Mouse (Mus musculus): ENCODE data around the gene Sypl.
"Not testable (repeated sequence)": the region's sequence is repeated elsewhere in the genome, so short reads cannot be mapped to it uniquely, and the experiment has no call there.

Sypl gene

DNA sequence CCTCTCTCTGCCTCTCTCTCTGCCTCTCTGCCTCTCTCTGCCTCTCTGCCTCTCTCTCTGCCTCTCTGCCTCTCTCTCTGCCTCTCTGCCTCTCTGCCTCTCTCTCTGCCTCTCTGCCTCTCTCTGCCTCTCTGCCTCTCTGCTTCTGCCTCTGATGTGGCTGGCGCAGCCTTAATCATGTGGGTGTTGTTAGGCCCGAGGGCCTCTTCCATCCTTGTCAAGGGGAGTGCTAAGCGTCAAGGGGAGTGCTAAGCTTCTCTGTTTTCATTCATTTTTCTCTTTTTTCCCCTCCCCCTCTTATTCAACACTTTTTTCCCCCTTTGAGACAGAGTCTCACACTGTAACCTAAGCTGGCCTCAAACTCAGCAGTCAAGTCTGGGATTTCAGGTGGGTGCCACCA lies 46.1 kb downstream of the Sypl start:
- in situ Hi-C loops (cut with MboI, MseI), result not testable (repeated sequence)

- in situ Hi-C loops (cut with MboI, MseI), result no loop called here
These were observed 46.7 kb downstream of the Sypl start for GRCm38 (mm10) chr12:33000402-33000801.

DNA sequence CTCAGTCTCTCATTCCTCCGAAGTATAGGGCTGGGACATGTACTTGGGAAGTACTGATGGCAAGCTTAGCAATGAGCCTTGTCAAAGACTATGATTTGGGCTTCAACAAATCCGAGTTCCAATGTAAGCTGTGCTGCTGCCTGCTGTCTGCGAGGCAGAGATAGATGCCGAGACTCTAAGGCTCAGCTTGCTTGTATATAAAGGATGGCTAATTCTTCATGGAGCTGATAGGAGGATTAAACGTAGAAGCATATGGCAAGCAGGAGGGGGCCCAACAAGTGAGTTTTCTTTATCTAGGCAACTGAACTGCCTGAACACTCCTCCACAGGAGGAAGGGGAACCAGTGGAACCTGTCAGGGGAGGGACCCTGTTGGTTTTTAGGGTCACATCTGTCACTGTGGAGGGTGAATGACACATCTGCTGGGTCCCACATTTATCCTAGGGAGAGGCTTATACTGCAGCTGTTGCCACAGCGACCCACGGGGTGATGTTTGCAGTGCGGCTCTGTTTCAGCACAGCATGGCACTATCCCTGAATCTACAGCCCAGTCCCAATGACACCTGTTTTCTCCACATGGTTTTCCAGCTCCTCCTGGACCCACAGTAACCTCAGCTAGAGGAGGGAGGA lies 49.8 kb downstream of the Sypl start:
- in situ Hi-C loops (cut with MboI, MseI), result no loop called here

GRCm38 (mm10) chr12:33005858-33006257 lies 52.2 kb downstream of the Sypl start:
- in situ Hi-C loops (cut with MboI, MseI), result loop anchor here in 1 of 2 experiments (5.0 kb wide), 1 partner anchor 64 kb away; no protein-coding TSS in a partner anchor

DNA sequence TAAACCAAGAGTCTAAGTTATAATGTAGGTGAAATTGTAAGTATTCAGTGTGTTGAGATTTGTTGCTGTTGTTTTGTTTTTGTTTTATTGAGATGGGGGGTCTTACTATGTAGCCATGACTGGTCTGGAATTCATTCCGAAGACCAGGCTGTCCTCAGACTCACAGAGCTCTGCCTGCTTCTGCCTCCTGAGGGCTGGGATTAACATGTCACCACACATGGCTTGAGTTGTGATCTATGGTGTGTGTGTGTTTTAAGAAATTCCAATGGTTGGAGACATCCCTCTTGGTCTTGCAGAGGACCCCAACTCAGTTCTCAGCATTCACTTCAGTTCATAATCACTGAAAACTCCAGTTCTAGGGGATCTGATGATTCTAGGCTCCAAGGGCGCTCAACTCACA lies 53.5 kb downstream of the Sypl start:
- in situ Hi-C loops (cut with MboI, MseI), result loop anchor here in 1 of 2 experiments (5.0 kb wide), 1 partner anchor 65 kb away; no protein-coding TSS in a partner anchor

GRCm38 (mm10) chr12:33008305-33009110 lies 54.8 kb downstream of the Sypl start:
- in situ Hi-C loops (cut with MboI, MseI), result loop anchor here in 1 of 2 experiments (5.0 kb wide), 1 partner anchor 66 kb away; no protein-coding TSS in a partner anchor

DNA sequence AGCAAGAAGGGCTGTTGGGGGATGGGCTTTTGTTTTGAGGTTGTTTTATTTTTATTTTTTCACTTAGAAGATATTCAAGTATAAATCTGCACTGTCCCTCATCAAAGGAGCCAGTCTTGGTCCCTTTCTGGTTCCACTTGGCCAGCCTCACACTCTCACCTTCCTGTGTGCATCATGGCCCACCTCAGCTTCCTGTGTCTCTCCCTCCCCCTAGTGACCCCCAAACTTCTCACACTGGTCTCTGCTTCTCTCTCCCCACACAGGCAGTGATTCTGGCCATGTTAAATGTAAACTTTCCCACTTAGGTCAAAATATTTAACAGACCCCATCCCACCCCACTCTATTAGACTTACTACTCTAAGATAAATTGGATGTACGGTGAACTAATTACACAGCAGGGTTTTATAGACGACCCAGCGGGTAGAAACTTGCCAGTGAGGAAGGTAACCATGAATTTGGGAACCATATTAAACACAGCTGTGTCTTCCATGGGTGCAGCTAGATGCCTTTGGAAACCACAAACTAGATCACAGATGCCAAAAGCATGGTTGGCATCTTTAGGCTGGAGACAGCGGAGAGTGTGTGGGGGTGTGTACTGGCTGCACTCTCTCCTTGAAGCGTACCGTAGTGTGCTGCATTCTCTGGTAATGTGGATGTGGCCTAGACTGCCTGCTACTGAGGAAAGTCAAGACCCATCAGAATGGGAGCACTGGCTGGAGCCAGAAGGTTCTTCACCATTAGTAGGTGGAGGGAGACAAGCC lies 55.7 kb downstream of the Sypl start:
- in situ Hi-C loops (cut with MboI, MseI), result loop anchor here in 1 of 2 experiments (5.0 kb wide), 1 partner anchor 67 kb away; no protein-coding TSS in a partner anchor

DNA sequence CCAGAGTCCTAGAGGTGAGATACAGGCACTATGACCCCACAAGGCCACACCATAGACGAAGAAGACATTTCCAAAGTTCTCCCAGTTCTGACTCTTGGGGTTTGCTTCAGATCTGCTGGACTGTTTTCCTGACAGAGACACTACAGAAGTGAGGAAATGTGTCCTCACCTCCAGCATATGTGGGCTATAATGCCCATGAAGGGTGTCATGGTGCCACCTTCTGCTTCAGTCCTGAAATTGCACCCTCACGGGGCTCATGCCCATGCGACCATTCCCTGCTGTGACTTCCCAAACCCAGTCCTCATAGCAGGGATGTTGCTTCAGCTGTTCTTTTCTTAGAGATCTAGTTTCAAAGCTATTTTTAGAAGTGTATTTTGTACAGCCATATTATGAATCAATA lies 56.3 kb downstream of the Sypl start:
- in situ Hi-C loops (cut with MboI, MseI), result loop anchor here (5.0 to 10.0 kb wide), 2 partner anchors 88 to 365 kb away; no protein-coding TSS in a partner anchor

GRCm38 (mm10) chr12:33014050-33014796 lies 60.5 kb downstream of the Sypl start:
- in situ Hi-C loops (cut with MboI, MseI), result loop anchor here (5.0 to 10.0 kb wide), 2 partner anchors 92 to 369 kb away; no protein-coding TSS in a partner anchor

GRCm38 (mm10) chr12:33015103-33015502 lies 61.4 kb downstream of the Sypl start:
- in situ Hi-C loops (cut with MboI, MseI), result loop anchor here in 1 of 2 experiments (10.0 kb wide), 1 partner anchor 370 kb away; no protein-coding TSS in a partner anchor

DNA sequence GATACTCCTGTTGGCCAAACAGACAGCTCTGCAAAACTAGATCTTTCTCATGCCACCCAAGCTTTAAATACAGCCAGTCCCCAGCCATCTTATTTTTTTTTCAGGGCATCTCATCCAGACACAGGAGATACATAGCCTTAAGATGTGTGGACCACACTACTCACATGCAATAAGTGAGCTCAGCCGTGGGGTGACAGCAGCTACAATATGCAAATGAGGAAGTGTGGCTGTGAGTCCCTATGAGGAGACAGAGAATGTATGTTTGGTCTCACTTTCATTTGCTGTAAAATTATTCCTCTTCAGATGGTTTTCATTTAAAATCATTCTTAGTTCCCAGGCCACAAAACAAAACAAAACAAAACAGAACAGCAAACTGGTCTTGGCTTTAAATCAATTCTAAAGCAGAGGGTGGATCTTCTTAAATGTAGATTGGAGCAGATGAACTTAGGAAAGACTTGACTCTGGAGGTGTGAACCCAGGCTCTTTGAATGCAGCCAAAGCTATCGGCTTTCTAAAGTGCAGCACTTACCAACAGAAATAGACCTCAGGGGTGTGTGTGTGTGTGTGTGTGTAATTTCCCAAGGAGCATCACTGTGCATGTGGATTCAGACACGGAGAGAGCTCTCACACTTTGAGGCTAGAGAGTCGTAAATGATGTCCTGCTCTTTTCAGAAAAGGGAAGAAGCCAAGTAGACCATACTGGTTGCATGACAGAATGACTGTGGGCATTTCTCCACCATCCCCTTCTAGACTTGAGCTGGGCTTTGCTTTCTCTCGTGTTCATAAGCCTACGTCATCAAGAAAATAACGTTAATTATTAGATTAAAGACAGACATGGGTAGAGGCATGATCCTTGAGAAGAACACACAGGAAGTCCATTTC lies 63.4 kb downstream of the Sypl start:
- in situ Hi-C loops (cut with MboI, MseI), result loop anchor here in 1 of 2 experiments (10.0 kb wide), 1 partner anchor 372 kb away; no protein-coding TSS in a partner anchor

- in situ Hi-C loops (cut with MboI, MseI), result loop anchor here in 1 of 2 experiments (10.0 kb wide), 1 partner anchor 374 kb away; no protein-coding TSS in a partner anchor
These were observed 64.9 kb downstream of the Sypl start for GRCm38 (mm10) chr12:33018601-33019000.

DNA sequence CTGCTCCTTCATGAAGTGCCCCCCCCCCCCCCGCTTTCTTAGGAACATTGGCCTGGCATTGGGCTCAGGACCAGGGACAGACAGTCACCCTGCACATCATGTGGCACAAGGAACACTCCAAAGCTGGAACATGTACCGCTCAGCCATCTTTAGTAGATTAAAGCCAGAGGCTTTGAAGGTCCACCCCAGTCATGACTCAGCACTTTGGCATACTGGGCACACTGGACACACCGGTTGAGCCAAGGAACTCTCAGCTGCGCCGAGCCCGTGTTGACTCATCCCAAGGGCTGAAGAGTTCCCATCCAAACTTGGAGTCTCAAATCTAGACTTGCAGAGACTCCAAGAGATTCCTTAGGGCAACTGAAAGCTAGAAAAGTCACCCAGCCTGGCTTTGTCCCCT lies 66.3 kb downstream of the Sypl start:
- in situ Hi-C loops (cut with MboI, MseI), result no loop called here

DNA sequence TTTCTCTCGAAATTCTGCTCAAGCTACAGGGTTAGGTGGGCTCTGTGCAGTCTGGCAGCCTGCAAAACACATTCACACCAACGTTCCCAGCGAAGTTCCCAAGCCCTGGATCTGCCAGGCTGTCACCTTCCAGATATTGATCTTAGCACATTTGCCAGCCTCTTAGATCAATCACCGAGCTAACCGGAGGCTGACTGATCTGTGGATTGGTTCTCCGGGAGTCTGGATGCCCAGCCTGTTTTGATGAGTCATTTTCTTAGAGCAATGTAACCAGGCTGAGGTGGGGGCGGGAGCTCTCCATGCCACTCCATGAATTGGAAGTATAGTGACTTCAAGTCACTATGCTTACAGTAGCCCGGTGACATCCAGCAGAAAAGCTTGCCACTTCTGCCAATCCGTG lies 67.4 kb downstream of the Sypl start:
- in situ Hi-C loops (cut with MboI, MseI), result no loop called here

DNA sequence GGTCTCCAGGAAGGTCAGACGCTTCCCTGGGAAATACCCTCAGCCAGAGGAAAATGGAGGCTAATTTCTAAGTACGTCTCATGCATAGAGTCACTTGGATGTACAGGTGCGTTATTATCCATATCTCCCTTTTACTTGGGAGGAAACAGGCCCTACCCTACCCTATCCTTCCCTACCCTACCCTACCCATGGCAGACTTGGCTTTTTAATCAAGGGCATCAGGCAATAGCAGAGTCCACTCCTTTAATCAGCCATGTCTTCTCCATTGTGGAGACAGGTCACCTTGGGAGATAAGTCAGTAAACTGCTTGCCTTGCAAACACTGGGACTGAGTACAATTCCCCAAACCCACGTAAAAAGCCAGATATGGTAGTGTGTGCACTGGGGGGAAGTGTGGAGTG lies 68.1 kb downstream of the Sypl start:
- in situ Hi-C loops (cut with MboI, MseI), result no loop called here

DNA sequence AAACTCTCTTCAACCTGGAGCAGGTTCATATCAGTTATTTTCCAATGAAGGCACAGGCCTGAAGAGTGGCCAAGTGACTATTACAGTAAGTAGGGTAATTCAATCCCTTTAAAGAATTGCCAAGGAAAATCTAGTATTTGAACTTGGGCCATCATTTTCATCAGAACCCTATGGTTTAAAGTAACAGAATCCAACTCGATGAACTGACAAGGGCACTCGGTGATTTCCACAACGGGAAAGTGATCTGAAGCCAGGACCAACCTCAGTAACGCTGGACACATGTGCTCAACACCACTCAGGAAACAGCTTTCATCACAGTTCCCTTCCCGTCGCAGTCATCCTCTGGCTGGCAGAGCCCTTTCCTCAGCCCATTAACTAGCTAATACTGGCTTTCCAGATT lies 70.8 kb downstream of the Sypl start:
- in situ Hi-C loops (cut with MboI, MseI), result no loop called here

GRCm38 (mm10) chr12:33027093-33027492 lies 73.4 kb downstream of the Sypl start:
- in situ Hi-C loops (cut with MboI, MseI), result loop anchor here (5.0 kb wide), 2 partner anchors 75 to 235 kb away; no protein-coding TSS in a partner anchor

DNA sequence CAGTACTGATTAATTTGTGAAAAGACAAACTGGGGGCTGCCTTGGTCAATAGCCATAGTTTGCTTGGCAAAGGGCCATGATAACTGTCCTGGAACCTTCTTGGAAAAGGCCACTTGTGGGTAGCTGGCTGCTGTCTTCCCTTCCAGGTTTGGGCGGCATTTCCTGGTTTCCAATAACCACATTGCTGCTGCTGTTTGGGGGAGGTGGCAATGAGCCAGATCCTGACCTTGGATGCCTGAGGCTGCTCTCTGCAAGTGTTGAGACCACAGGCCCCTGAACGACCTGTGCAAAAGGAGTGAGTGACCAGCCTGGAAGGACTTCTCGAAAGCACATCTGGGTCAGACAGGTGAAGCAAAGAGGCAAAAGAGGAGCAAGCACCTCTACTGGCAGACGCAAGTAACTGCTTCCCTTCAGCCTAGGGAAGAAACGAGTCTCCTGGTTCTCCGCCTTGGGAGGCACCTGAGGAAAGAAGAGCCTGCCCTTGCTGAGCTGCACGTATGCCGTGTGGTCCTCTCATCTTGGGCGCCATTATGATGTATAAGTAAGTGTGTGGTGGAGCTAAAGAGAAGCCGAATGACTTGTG lies 74.5 kb downstream of the Sypl start:
- in situ Hi-C loops (cut with MboI, MseI), result loop anchor here (5.0 kb wide), 2 partner anchors 74 to 234 kb away; no protein-coding TSS in a partner anchor

- in situ Hi-C loops (cut with MboI, MseI), result loop anchor here (5.0 kb wide), 2 partner anchors 74 to 234 kb away; no protein-coding TSS in a partner anchor
These were observed 75.0 kb downstream of the Sypl start for GRCm38 (mm10) chr12:33028708-33029107.
